Mouse (Mus musculus) stomach, embryonic 15.5 days (tissue): ENCODE data around the gene 6430628N08Rik. TPM values are rescaled to one million over a fixed set of nuclear protein-coding genes. Genes with fewer than 3 reads are reported as not detected.
A peak's percentile ranks its signal among the peaks of the same experiment; 100 is the strongest.

Experiments used
- ATAC-seq: fragments of 200-750 bp; cut with Nextera tagmentation; 2 replicates; pipeline ENCODE4 v1.8.0; 2017; ENCODE audit warnings: low read depth, moderate number of reproducible peaks, moderate TSS enrichment; ENCODE audit not compliant: insufficient read depth, low FRiP score
- H3K27ac ChIP-seq: fragments of 300-500 bp; sonication (generic); 2 replicates; pipeline ENCODE4 v1.5.1; 2015; ENCODE audit warnings: mild to moderate bottlenecking, inconsistent platforms
- H3K27me3 ChIP-seq: fragments of 300-500 bp; sonication (generic); replicated peaks from 2 replicates; pipeline ENCODE4 v1.6.1; 2015; ENCODE audit warnings: inconsistent platforms
- H3K36me3 ChIP-seq: fragments of 300-500 bp; sonication (generic); 2 replicates; pipeline ENCODE4 v1.6.1; 2015; ENCODE audit warnings: inconsistent platforms
- H3K4me1 ChIP-seq: fragments of 300-500 bp; sonication (generic); 2 replicates; pipeline ENCODE4 v1.6.1; 2015; ENCODE audit warnings: inconsistent platforms
- H3K4me2 ChIP-seq: fragments of 300-500 bp; sonication (generic); 2 replicates; pipeline ENCODE4 v1.6.1; 2015; ENCODE audit warnings: mild to moderate bottlenecking, inconsistent platforms
- H3K4me3 ChIP-seq: fragments of 300-500 bp; sonication (generic); replicated peaks from 2 replicates; pipeline ENCODE4 v1.5.1; 2015; ENCODE audit warnings: inconsistent platforms
- H3K9ac ChIP-seq: fragments of 300-500 bp; sonication (generic); 2 replicates; pipeline ENCODE4 v1.6.1; 2015; ENCODE audit warnings: inconsistent platforms
- H3K9me3 ChIP-seq: fragments of 300-500 bp; sonication (generic); 2 replicates; pipeline ENCODE4 v1.6.1; 2016; ENCODE audit warnings: inconsistent platforms
- WGBS: fragments of 180-500 bp; shearing (Covaris S2); methylation state at CpG from one replicate; pipeline ENCODE4 v1.1.7; 2015; 5-methylcytosine and 5-hydroxymethylcytosine counted together
- polyA plus RNA-seq: library from polyadenylated mRNA; unstranded; fragments of >200 nt; fragmentation: Nextera tagmentation; extraction: Ambion mirVana; gene quantifications from 2 replicates; pipeline ENCODE4 v1.2.1, GENCODE M21; 2015

The 6430628N08Rik gene
- polyA plus RNA-seq, 1 experiment from 2014 or later: not detected

- Histone ChIP-seq H3K4me3 (peak overlapping the region; percentile 21), H3K9me3 (no peaks in the 10 kb centered on the region), H3K9ac (no peak overlapping the region), H3K36me3 (no peaks in the 10 kb centered on the region), H3K4me2 (peak overlapping the region; percentile 59), H3K4me1 (peaks cover 7% of the 10 kb centered on the region), H3K27me3 (peaks cover 25% of the 10 kb centered on the region), H3K27ac (no peak overlapping the region)
- no peak for ATAC-seq
- 12% methylated on average over 6 of the region's 6 CpGs for WGBS
Measured at GRCm38 (mm10) chr4:115890066-115890465, 399 bp upstream of the 6430628N08Rik start.

GRCm38 (mm10) chr4:115894281-115894680 is 3.8 kb downstream of the 6430628N08Rik start:
- no peak overlapping the region for H3K27ac ChIP-seq
- H3K4me1 ChIP-seq: peaks cover 15% of the 10 kb centered on the region
- ATAC-seq: no peak
- WGBS: 24% methylated on average over 3 of the region's 3 CpGs
- no peak overlapping the region for H3K4me2 ChIP-seq
- peaks cover 58% of the 10 kb centered on the region for H3K27me3 ChIP-seq
- no peaks in the 10 kb centered on the region for H3K36me3 ChIP-seq
- no peaks in the 10 kb centered on the region for H3K9me3 ChIP-seq
- no peak overlapping the region for H3K9ac ChIP-seq
- no peak overlapping the region for H3K4me3 ChIP-seq

- H3K4me2 ChIP-seq: peak overlapping the region; percentile 77
- H3K27me3 ChIP-seq: peaks cover 53% of the 10 kb centered on the region
- H3K4me1 ChIP-seq: peaks cover 8% of the 10 kb centered on the region
- H3K36me3 ChIP-seq: no peaks in the 10 kb centered on the region
- 1% methylated on average over 51 of the region's 56 CpGs for WGBS
- H3K4me3 ChIP-seq: peak overlapping the region; percentile 39
- no peaks in the 10 kb centered on the region for H3K9me3 ChIP-seq
- no peak overlapping the region for H3K9ac ChIP-seq
- 0 out of 2 replicates have a peak, but pooled peaks have one; percentile 48 for ATAC-seq
- H3K27ac ChIP-seq: no peak overlapping the region
Measured at GRCm38 (mm10) chr4:115897901-115898631, 7.6 kb downstream of the 6430628N08Rik start.

GRCm38 (mm10) chr4:115902816-115903215 is 12.4 kb downstream of the 6430628N08Rik start:
- Histone ChIP-seq H3K36me3 (no peaks in the 10 kb centered on the region), H3K4me1 (peaks cover 6% of the 10 kb centered on the region), H3K27me3 (peaks cover 53% of the 10 kb centered on the region), H3K9me3 (no peaks in the 10 kb centered on the region), H3K9ac (no peak overlapping the region), H3K4me2 (no peak overlapping the region), H3K4me3 (no peak overlapping the region), H3K27ac (no peak overlapping the region)
- 18% methylated on average over 5 of the region's 5 CpGs for whole genome bisulfite sequencing
- ATAC-seq: no peak

GRCm38 (mm10) chr4:115904375-115904774 is 13.9 kb downstream of the 6430628N08Rik start:
- Histone ChIP-seq H3K27ac (no peak overlapping the region), H3K4me3 (no peak overlapping the region), H3K4me2 (no peak overlapping the region), H3K9me3 (no peaks in the 10 kb centered on the region), H3K9ac (no peak overlapping the region), H3K27me3 (peaks cover 41% of the 10 kb centered on the region), H3K4me1 (no peaks in the 10 kb centered on the region), H3K36me3 (no peaks in the 10 kb centered on the region)
- no peak for ATAC-seq
- 17% methylated on average over 12 of the region's 12 CpGs for WGBS

- H3K27me3 ChIP-seq: peaks cover 33% of the 10 kb centered on the region
- WGBS: 26% methylated on average over 7 of the region's 7 CpGs
- no peak overlapping the region for H3K9ac ChIP-seq
- H3K4me1 ChIP-seq: no peaks in the 10 kb centered on the region
- H3K36me3 ChIP-seq: no peaks in the 10 kb centered on the region
- ATAC-seq: no peak
- no peak overlapping the region for H3K4me2 ChIP-seq
- no peaks in the 10 kb centered on the region for H3K9me3 ChIP-seq
- no peak overlapping the region for H3K27ac ChIP-seq
- no peak overlapping the region for H3K4me3 ChIP-seq
Measured at GRCm38 (mm10) chr4:115905701-115906100, 15.2 kb downstream of the 6430628N08Rik start.

GRCm38 (mm10) chr4:115906791-115907190 is 16.3 kb downstream of the 6430628N08Rik start:
- ATAC-seq: no peak
- Histone ChIP-seq H3K27ac (no peak overlapping the region), H3K4me2 (no peak overlapping the region), H3K4me1 (no peaks in the 10 kb centered on the region), H3K36me3 (no peaks in the 10 kb centered on the region), H3K9ac (no peak overlapping the region), H3K27me3 (peaks cover 33% of the 10 kb centered on the region), H3K4me3 (no peak overlapping the region), H3K9me3 (no peaks in the 10 kb centered on the region)
- 85% methylated on average over 3 of the region's 3 CpGs for WGBS

GRCm38 (mm10) chr4:115907994-115908393 is 17.5 kb downstream of the 6430628N08Rik start:
- no peak overlapping the region for H3K9ac ChIP-seq
- no peak overlapping the region for H3K4me3 ChIP-seq
- H3K27me3 ChIP-seq: peaks cover 26% of the 10 kb centered on the region; the same call in 1 of the 2 replicates
- WGBS: 42% methylated on average over 1 of the region's 1 CpGs
- no peaks in the 10 kb centered on the region for H3K9me3 ChIP-seq
- no peaks in the 10 kb centered on the region for H3K4me1 ChIP-seq
- no peaks in the 10 kb centered on the region for H3K36me3 ChIP-seq
- no peak overlapping the region for H3K27ac ChIP-seq
- no peak for ATAC-seq
- no peak overlapping the region for H3K4me2 ChIP-seq

- no peak for ATAC-seq
- whole genome bisulfite sequencing: 19% methylated on average over 7 of the region's 7 CpGs
- Histone ChIP-seq H3K9me3 (no peaks in the 10 kb centered on the region), H3K4me2 (no peak overlapping the region), H3K36me3 (no peaks in the 10 kb centered on the region), H3K27ac (no peak overlapping the region), H3K9ac (no peak overlapping the region), H3K4me3 (no peak overlapping the region), H3K27me3 (peaks cover 25% of the 10 kb centered on the region; the same call in 1 of the 2 replicates), H3K4me1 (no peaks in the 10 kb centered on the region)
Measured at GRCm38 (mm10) chr4:115908641-115909040, 18.2 kb downstream of the 6430628N08Rik start.

- H3K36me3 ChIP-seq: no peaks in the 10 kb centered on the region
- no peak overlapping the region for H3K9ac ChIP-seq
- no peak overlapping the region for H3K4me3 ChIP-seq
- 2% methylated on average over 4 of the region's 4 CpGs for WGBS
- H3K4me2 ChIP-seq: no peak overlapping the region
- no peak for ATAC-seq
- no peak overlapping the region for H3K27ac ChIP-seq
- H3K9me3 ChIP-seq: no peaks in the 10 kb centered on the region
- peaks cover 7% of the 10 kb centered on the region; the same call in 1 of the 2 replicates for H3K27me3 ChIP-seq
- no peaks in the 10 kb centered on the region for H3K4me1 ChIP-seq
Measured at GRCm38 (mm10) chr4:115911586-115911985, 21.1 kb downstream of the 6430628N08Rik start.

- no peak overlapping the region for H3K4me2 ChIP-seq
- H3K27ac ChIP-seq: no peak overlapping the region
- no peaks in the 10 kb centered on the region for H3K36me3 ChIP-seq
- no peaks in the 10 kb centered on the region for H3K4me1 ChIP-seq
- H3K27me3 ChIP-seq: peaks cover 27% of the 10 kb centered on the region
- no peak for ATAC-seq
- no peaks in the 10 kb centered on the region for H3K9me3 ChIP-seq
- H3K4me3 ChIP-seq: no peak overlapping the region
- 78% methylated on average over 16 of the region's 16 CpGs for WGBS
- no peak overlapping the region for H3K9ac ChIP-seq
Measured at GRCm38 (mm10) chr4:115919911-115920310, 29.4 kb downstream of the 6430628N08Rik start.

GRCm38 (mm10) chr4:115922688-115923087 is 32.2 kb downstream of the 6430628N08Rik start:
- H3K36me3 ChIP-seq: no peaks in the 10 kb centered on the region
- no peak overlapping the region for H3K4me3 ChIP-seq

More at GRCm38 (mm10) chr4:115922688-115923087, 32.2 kb downstream of the 6430628N08Rik start:
- no peak overlapping the region for H3K4me2 ChIP-seq
- H3K9me3 ChIP-seq: no peaks in the 10 kb centered on the region
- H3K9ac ChIP-seq: no peak overlapping the region
- peaks cover 20% of the 10 kb centered on the region for H3K27me3 ChIP-seq
- no peak for ATAC-seq
- H3K4me1 ChIP-seq: no peaks in the 10 kb centered on the region
- 76% methylated on average over 5 of the region's 5 CpGs for WGBS
- no peak overlapping the region for H3K27ac ChIP-seq
